Mouse (Mus musculus): ENCODE measurements at regions not wholly inside any gene's neighbourhood (a gene's known extent, or its start where the extent isn't known, plus 50 kb on each side); places are given as distances from the start of the nearest gene placed in this dataset.

- DNase-seq (ENCODE audit: low read depth, low spot score), result no peak
These were observed 51.2 kb upstream of the Gm17304 start for GRCm38 (mm10) chr5:106557733-106558132.

GRCm38 (mm10) chr5:106539286-106539685, 69.6 kb upstream of the Gm17304 start:
- no peak for DNase-seq (ENCODE audit: low read depth, low spot score)

- peak; percentile 44 for DNase-seq (ENCODE audit: low read depth, low spot score)
These were observed 71.7 kb upstream of the Gm17304 start for GRCm38 (mm10) chr5:106537153-106537552.

- DNase-seq (ENCODE audit: low read depth, low spot score), result no peak
These were observed 72.8 kb upstream of the Gm17304 start for GRCm38 (mm10) chr5:106536068-106536467.

GRCm38 (mm10) chr5:106528811-106529210, 70.8 kb upstream of the Barhl2 start:
- no peak for DNase-seq (ENCODE audit: low read depth, low spot score)

GRCm38 (mm10) chr5:106527364-106527985, 69.5 kb upstream of the Barhl2 start:
- DNase-seq (ENCODE audit: low read depth, low spot score), result peak; percentile 61

GRCm38 (mm10) chr5:106512423-106513089, 54.6 kb upstream of the Barhl2 start:
- no peak for DNase-seq (ENCODE audit: low read depth, low spot score)

GRCm38 (mm10) chr5:106507901-106508300, 49.9 kb upstream of the Barhl2 start:
- no peak for DNase-seq (ENCODE audit: low read depth, low spot score)
